Mouse (Mus musculus) thymus, adult 18-20 months (tissue): ENCODE data around the gene Mptx1.
"Not testable (repeated sequence)": the region's sequence is repeated elsewhere in the genome, so short reads cannot be mapped to it uniquely, and the experiment has no call there.

ENCODE experiments used
- DNase-seq, 2 experiments: peaks; one replicate each; pipeline ENCODE4 v3.0.0; 2022; ENCODE audit warnings: mixed read lengths in 2 of 2

Mptx1 gene

DNA sequence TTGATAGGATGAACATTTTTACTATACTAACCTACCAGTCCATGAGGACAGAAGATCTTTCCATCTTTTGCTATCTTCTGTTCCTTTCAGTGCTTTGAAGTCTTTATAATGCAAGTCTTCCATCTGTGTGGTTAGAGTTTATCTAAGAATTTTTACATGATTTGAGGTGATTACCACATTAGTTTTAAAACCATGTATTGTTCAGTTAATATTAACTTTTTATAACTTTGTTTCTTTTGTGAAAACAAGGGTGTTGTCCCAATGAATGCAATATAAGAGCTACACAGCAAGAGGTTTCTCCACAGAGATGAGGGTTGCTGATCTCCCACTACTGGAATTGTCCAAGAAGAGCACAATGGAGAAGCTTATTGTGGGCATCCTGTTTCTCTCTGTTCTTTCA, at the start of gene Mptx1:
Gene Mptx1 (plus strand): TSS at position 301 of the 400 bp plus-strand sequence.
- no peak for DNase-seq

DNA sequence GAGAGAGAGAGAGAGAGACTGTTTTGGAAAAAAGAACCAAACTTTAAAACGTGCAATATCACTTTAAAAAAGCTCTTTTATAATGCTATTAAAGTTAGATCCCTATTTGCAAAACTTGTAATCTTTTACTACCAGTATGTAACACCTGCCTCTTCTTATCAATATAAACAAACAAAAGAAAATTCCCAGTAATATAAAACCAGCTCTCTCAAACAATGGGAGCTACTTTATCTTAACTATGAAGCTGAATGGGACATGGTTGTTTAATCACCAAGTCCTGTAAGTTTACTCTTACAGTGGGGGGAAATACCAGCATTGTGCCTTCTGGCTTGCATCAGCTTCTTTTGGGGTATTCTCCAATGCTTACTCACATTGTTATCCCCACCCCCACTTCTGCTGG, 27.2 kb upstream of the Mptx1 start:
- no peak for DNase-seq

DNA sequence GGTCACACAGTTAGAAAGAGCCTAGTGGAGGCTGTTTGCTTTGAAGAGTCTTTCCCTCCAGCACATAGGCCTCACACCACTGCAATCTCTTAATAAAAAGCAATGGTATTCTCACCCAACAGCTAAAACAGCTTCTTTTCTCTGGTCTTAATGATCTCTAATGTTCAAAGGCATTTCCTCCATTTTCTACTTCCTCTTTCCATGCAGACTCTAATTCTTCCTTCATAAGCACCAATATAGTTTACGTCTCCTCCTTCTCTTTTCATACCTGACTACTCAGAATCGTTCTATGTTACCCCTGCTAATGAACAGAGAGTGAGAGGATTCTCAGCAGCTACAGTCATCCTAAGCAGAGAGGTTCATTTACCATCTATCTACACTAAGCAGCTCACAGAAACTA, 13.0 kb upstream of the Mptx1 start:
- no peak for DNase-seq

DNA sequence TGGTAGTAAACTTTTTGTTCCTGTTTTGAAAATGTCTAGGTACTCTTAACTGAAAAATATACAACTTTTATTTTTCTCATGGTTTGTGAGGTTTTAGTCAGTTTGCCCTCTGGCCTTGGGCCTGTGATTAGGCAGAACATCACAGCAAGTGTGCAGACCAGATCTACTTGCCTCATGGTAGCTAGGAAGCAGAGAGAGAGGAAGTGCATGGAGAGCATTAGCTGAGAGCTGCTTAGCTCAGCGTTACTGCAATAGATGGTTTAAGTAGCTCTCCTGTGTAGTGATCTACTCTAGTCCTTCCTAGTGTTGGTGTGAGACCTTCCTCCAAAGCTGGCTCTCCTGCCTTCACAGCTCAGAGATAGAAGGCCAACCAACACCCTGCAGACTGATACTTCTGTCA, 23.3 kb downstream of the Mptx1 start:
- not testable (repeated sequence) for DNase-seq

DNA sequence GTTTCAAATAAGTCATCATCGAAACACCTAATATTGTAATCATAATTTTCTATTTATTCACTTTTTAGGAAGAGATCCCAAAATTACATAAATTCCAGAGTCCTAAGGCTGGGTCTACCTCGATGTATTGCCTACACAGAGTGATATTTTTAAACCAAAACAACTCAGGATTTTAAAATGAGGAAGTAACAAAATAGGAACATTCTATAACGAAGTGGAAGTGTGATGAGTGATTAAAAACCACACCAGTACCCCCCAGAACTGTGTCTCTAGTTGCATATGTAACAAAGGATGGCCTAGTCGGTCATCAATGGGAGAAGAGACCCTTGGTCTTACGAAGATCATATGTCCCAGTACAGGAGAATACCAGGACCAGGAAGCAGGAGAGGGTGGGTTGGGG, 24.3 kb downstream of the Mptx1 start:
- DNase-seq, result no peak

DNA sequence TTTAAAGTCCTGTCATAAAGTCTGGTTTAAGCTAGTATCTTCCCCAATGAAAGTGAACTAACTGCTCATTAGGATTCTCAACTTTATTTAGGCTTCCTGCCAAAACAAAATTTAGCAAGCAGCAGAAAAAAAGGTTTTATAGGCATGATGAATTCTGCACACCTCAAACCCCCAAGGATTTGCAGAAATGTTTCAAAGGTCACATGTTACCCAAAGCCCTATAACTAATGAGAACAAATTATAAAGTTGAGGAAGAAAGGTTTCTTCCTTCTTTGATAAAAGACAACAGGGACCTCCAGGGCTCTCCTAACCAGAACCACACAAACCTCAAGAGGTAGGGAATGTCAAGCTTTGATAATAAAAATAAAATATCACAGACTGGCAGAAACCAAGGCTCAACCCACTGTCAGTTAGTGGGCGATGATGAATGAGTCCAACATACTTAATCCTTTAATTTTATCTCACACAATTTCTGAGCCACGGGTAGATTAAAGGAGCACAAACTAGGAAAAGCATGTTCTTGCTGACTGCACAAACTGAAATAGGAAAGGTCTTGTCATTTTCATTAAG, 34.6 kb downstream of the Mptx1 start, which contains the start of gene Olfr417:
Gene Olfr417 (plus strand): TSS at position 241 of the 570 bp plus-strand sequence.
- DNase-seq, result no peak

DNA sequence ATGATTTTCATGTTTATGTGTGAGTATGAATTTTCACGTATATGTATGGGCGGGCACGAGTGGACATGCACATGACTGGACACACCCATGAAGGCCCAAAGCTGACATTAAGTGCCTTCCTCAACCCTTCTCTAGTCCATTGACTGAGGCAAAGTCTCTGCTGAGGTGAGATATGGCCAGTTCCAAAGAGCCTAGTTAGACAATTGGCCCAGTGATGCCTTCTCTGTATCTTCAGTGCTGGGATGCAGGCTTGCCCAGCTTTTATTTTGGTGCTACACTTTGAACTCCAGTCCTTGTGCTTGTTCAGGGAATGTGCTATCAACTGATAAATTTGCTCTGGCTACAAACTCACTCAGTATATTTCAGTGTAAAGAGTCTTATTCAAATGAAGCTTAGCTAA, 43.5 kb downstream of the Mptx1 start:
- DNase-seq, result no peak
